Mouse (Mus musculus): Measurements from ENCODE around the gene Creld2. TPM values are rescaled to one million over a fixed set of nuclear protein-coding genes. Genes with fewer than 3 reads are reported as not detected.
"Not testable (repeated sequence)": the region's sequence is repeated elsewhere in the genome, so short reads cannot be mapped to it uniquely, and the experiment has no call there.

The Creld2 gene
- 79.4 and 89.4 TPM in 2 replicates for polyA plus RNA-seq (2014; fragmentation: Nextera tagmentation; extraction: Ambion mirVana)

GRCm38 (mm10) chr15:88819026-88819905 lies at the start of gene Creld2, which contains the start of gene Alg12:
TSS of gene Creld2 (plus strand) at chr15:88819646.
TSS of gene Alg12 (minus strand) at chr15:88819318.
- peak within 1 kb of the TSS; percentile 82 for H3K4me3 ChIP-seq (ENCODE audit: low read depth, low read length)
- peak within 1 kb of the TSS; percentile 87 for H3K9ac ChIP-seq (ENCODE audit: low read length)
- H3K27me3 ChIP-seq (ENCODE audit: control insufficient read depth, insufficient read depth, low read length): no peaks in the 10 kb centered on the region
- peaks cover 7% of the 10 kb centered on the region; the same call in 1 of the 2 replicates for H3K36me3 ChIP-seq (ENCODE audit: control insufficient read depth, insufficient read depth, low read length)
- ATAC-seq (replicated peaks; ENCODE audit: low FRiP score) (peak; percentile 99), DNase-seq (ENCODE audit: low spot score) (peak; percentile 100)
- under 1% methylated on average over 77 of the region's 88 CpGs for WGBS
- no peaks in the 10 kb centered on the region for H3K9me3 ChIP-seq (ENCODE audit: control insufficient read depth, low read length)
- peaks cover 9% of the 10 kb centered on the region; the same call in 1 of the 2 replicates for H3K4me1 ChIP-seq (replicated peaks; ENCODE audit: control insufficient read depth, insufficient read depth, low read length)
- peak within 1 kb of the TSS; percentile 39; the same call in 1 of the 2 replicates for H3K27ac ChIP-seq (ENCODE audit: low read depth, low read length)
- peak within 1 kb of the TSS; percentile 88 for H3K4me2 ChIP-seq (ENCODE audit: low read depth, low read length, severe bottlenecking)

- ATAC-seq (replicated peaks; ENCODE audit: low FRiP score); H3K4me2 ChIP-seq (ENCODE audit: low read depth, low read length, severe bottlenecking); H3K27me3 ChIP-seq (ENCODE audit: control insufficient read depth, insufficient read depth, low read length); H3K4me1 ChIP-seq (replicated peaks; ENCODE audit: control insufficient read depth, insufficient read depth, low read length); H3K27ac ChIP-seq (ENCODE audit: low read depth, low read length); DNase-seq (ENCODE audit: low spot score); H3K9me3 ChIP-seq (ENCODE audit: control insufficient read depth, low read length); H3K4me3 ChIP-seq (ENCODE audit: low read depth, low read length); H3K9ac ChIP-seq (ENCODE audit: low read length): not testable (repeated sequence)
- 88% methylated on average over 5 of the region's 5 CpGs for WGBS
- H3K36me3 ChIP-seq (ENCODE audit: control insufficient read depth, insufficient read depth, low read length): peaks cover 14% of the 10 kb centered on the region
Observed at GRCm38 (mm10) chr15:88774630-88775029, 44.8 kb upstream of the Creld2 start.

GRCm38 (mm10) chr15:88792140-88792850 lies 27.2 kb upstream of the Creld2 start:
- no peak overlapping the region for H3K4me2 ChIP-seq (ENCODE audit: low read depth, low read length, severe bottlenecking)
- no peaks in the 10 kb centered on the region for H3K36me3 ChIP-seq (ENCODE audit: control insufficient read depth, insufficient read depth, low read length)
- H3K4me1 ChIP-seq (replicated peaks; ENCODE audit: control insufficient read depth, insufficient read depth, low read length): no peaks in the 10 kb centered on the region
- WGBS: 84% methylated on average over 4 of the region's 4 CpGs
- no peak for ATAC-seq (replicated peaks; ENCODE audit: low FRiP score)
- DNase-seq (ENCODE audit: low spot score): no peak
- H3K27me3 ChIP-seq (ENCODE audit: control insufficient read depth, insufficient read depth, low read length): no peaks in the 10 kb centered on the region
- no peak overlapping the region for H3K9ac ChIP-seq (ENCODE audit: low read length)
- H3K9me3 ChIP-seq (ENCODE audit: control insufficient read depth, low read length): no peaks in the 10 kb centered on the region
- H3K27ac ChIP-seq (ENCODE audit: low read depth, low read length): no peak overlapping the region
- no peak overlapping the region for H3K4me3 ChIP-seq (ENCODE audit: low read depth, low read length)

- not testable (repeated sequence) for H3K36me3 ChIP-seq (ENCODE audit: control insufficient read depth, insufficient read depth, low read length); H3K27ac ChIP-seq (ENCODE audit: low read depth, low read length); H3K4me1 ChIP-seq (replicated peaks; ENCODE audit: control insufficient read depth, insufficient read depth, low read length); H3K4me3 ChIP-seq (ENCODE audit: low read depth, low read length); H3K4me2 ChIP-seq (ENCODE audit: low read depth, low read length, severe bottlenecking); ATAC-seq (replicated peaks; ENCODE audit: low FRiP score); DNase-seq (ENCODE audit: low spot score); H3K9me3 ChIP-seq (ENCODE audit: control insufficient read depth, low read length); H3K9ac ChIP-seq (ENCODE audit: low read length); H3K27me3 ChIP-seq (ENCODE audit: control insufficient read depth, insufficient read depth, low read length)
- WGBS: 84% methylated on average over 5 of the region's 5 CpGs
Observed at GRCm38 (mm10) chr15:88794729-88795128, 24.7 kb upstream of the Creld2 start.

GRCm38 (mm10) chr15:88799950-88800371 lies 19.5 kb upstream of the Creld2 start:
- Histone ChIP-seq H3K27me3 (ENCODE audit: control insufficient read depth, insufficient read depth, low read length) (no peaks in the 10 kb centered on the region), H3K4me3 (ENCODE audit: low read depth, low read length) (no peak overlapping the region), H3K4me1 (replicated peaks; ENCODE audit: control insufficient read depth, insufficient read depth, low read length) (no peaks in the 10 kb centered on the region), H3K9ac (ENCODE audit: low read length) (no peak overlapping the region), H3K27ac (ENCODE audit: low read depth, low read length) (no peak overlapping the region), H3K36me3 (ENCODE audit: control insufficient read depth, insufficient read depth, low read length) (no peaks in the 10 kb centered on the region), H3K4me2 (ENCODE audit: low read depth, low read length, severe bottlenecking) (no peak overlapping the region), H3K9me3 (ENCODE audit: control insufficient read depth, low read length) (no peaks in the 10 kb centered on the region)
- WGBS: 91% methylated on average over 11 of the region's 11 CpGs
- ATAC-seq (replicated peaks; ENCODE audit: low FRiP score): no peak
- DNase-seq (ENCODE audit: low spot score): no peak

DNA sequence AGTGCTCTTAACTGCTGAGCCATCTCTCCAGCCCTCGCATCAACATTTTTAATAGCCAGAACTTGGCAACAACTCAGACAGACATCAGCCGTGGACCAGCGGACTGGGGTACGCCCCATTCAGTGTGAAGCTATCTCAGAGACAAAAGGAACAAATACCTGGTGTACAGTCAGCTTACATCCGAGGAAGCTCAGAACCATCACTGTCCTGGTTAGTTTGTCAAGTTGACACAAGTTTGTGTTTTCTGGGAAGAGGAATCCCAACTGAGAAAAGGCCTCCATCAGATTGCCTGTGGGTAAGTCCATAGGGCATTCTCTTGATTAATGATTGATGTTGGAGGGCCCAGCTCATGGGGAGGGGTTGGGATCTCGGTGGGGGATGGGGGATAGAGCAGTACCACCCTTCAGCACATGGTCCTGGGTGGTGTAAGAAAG lies 18.5 kb upstream of the Creld2 start:
- Histone ChIP-seq H3K4me3 (ENCODE audit: low read depth, low read length) (no peak overlapping the region), H3K27me3 (ENCODE audit: control insufficient read depth, insufficient read depth, low read length) (no peaks in the 10 kb centered on the region), H3K9me3 (ENCODE audit: control insufficient read depth, low read length) (no peaks in the 10 kb centered on the region), H3K27ac (ENCODE audit: low read depth, low read length) (no peak overlapping the region), H3K4me2 (ENCODE audit: low read depth, low read length, severe bottlenecking) (no peak overlapping the region), H3K4me1 (replicated peaks; ENCODE audit: control insufficient read depth, insufficient read depth, low read length) (no peaks in the 10 kb centered on the region), H3K9ac (ENCODE audit: low read length) (no peak overlapping the region), H3K36me3 (ENCODE audit: control insufficient read depth, insufficient read depth, low read length) (peaks cover 6% of the 10 kb centered on the region; the same call in 1 of the 2 replicates)
- no peak for DNase-seq (ENCODE audit: low spot score)
- ATAC-seq (replicated peaks; ENCODE audit: low FRiP score): no peak
- 91% methylated on average over 6 of the region's 6 CpGs for WGBS

DNA sequence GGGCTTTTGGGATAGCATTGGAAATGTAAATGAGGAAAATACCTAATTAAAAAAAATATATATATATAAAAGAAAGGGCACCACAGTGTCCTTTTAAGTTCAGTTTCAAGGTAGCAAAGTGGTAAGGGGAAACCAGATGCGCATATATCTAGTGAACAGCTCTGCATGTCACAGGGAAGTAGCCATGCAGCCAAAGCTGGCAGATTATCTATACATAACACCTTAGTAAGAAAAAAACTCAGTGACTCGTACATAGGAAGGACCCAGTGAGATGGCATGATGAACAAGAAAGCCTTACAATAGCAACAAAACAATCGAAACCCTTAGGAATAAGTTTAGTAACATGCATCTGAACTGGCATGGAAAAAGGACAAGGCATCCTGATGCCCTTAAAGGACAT lies 17.5 kb upstream of the Creld2 start:
- no peaks in the 10 kb centered on the region for H3K4me1 ChIP-seq (replicated peaks; ENCODE audit: control insufficient read depth, insufficient read depth, low read length)

DNA sequence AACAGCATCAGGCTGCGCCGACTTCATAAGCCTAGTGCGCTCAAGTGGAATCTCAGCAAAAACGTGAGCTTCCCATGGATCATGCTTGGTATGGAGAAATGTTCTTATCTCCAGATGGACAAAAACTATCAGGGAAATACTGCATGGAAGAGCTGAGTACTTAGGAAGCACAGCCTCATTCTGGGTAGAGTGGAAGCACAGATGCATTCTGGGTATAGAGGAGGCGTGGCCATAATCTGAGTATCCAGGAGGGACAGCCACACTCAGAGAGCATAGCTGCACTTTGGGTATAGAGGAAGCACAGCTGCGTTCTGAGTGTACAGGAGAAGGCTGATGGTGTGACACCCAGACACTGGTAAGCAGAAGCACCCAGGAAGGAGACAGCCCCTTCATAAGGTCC lies 17.1 kb upstream of the Creld2 start:
- no peaks in the 10 kb centered on the region for H3K9me3 ChIP-seq (ENCODE audit: control insufficient read depth, low read length)
- H3K4me2 ChIP-seq (ENCODE audit: low read depth, low read length, severe bottlenecking): no peak overlapping the region
- no peak overlapping the region for H3K4me3 ChIP-seq (ENCODE audit: low read depth, low read length)
- no peak overlapping the region for H3K27ac ChIP-seq (ENCODE audit: low read depth, low read length)
- H3K36me3 ChIP-seq (ENCODE audit: control insufficient read depth, insufficient read depth, low read length): peaks cover 6% of the 10 kb centered on the region; the same call in 1 of the 2 replicates
- no peak for ATAC-seq (replicated peaks; ENCODE audit: low FRiP score)
- no peak overlapping the region for H3K9ac ChIP-seq (ENCODE audit: low read length)
- no peaks in the 10 kb centered on the region for H3K4me1 ChIP-seq (replicated peaks; ENCODE audit: control insufficient read depth, insufficient read depth, low read length)
- H3K27me3 ChIP-seq (ENCODE audit: control insufficient read depth, insufficient read depth, low read length): no peaks in the 10 kb centered on the region
- WGBS: 89% methylated on average over 6 of the region's 6 CpGs
- no peak for DNase-seq (ENCODE audit: low spot score)

More for the DNA sequence above, 17.5 kb upstream of the Creld2 start:
- no peak for DNase-seq (ENCODE audit: low spot score)
- Histone ChIP-seq H3K9me3 (ENCODE audit: control insufficient read depth, low read length) (no peaks in the 10 kb centered on the region), H3K9ac (ENCODE audit: low read length) (no peak overlapping the region), H3K36me3 (ENCODE audit: control insufficient read depth, insufficient read depth, low read length) (peaks cover 6% of the 10 kb centered on the region; the same call in 1 of the 2 replicates), H3K27ac (ENCODE audit: low read depth, low read length) (no peak overlapping the region), H3K27me3 (ENCODE audit: control insufficient read depth, insufficient read depth, low read length) (no peaks in the 10 kb centered on the region), H3K4me2 (ENCODE audit: low read depth, low read length, severe bottlenecking) (no peak overlapping the region), H3K4me3 (ENCODE audit: low read depth, low read length) (no peak overlapping the region)
- WGBS: 97% methylated on average over 3 of the region's 3 CpGs
- no peak for ATAC-seq (replicated peaks; ENCODE audit: low FRiP score)

All from forebrain, embryonic 11.5 days (tissue).